Mouse (Mus musculus): ENCODE results near the gene 1700029P11Rik.

Gene 1700029P11Rik

GRCm38 (mm10) chr15:81980321-81980720, at the start of gene 1700029P11Rik:
TSS of gene 1700029P11Rik (plus strand) at chr15:81980540.
- DNase-seq (ENCODE audit: low read depth in 2 of 2, low spot score in 2 of 2): no peak

GRCm38 (mm10) chr15:81932951-81933470, 47.3 kb upstream of the 1700029P11Rik start:
- DNase-seq (ENCODE audit: low read depth in 2 of 2, low spot score in 2 of 2): peak in 1 of 2 experiments; percentile 17

GRCm38 (mm10) chr15:81933986-81934385, 46.4 kb upstream of the 1700029P11Rik start:
- no peak for DNase-seq (ENCODE audit: low read depth in 2 of 2, low spot score in 2 of 2)

GRCm38 (mm10) chr15:81935869-81936637, 44.3 kb upstream of the 1700029P11Rik start:
- DNase-seq (ENCODE audit: low read depth in 2 of 2, low spot score in 2 of 2): no peak

- DNase-seq (ENCODE audit: low read depth in 2 of 2, low spot score in 2 of 2): no peak
Observed at GRCm38 (mm10) chr15:81936679-81937078, 43.7 kb upstream of the 1700029P11Rik start, which contains the start of gene Csdc2. TSS of gene Csdc2 (plus strand) at chr15:81936759.

GRCm38 (mm10) chr15:81937098-81937972, 43.0 kb upstream of the 1700029P11Rik start:
- DNase-seq (ENCODE audit: low read depth in 2 of 2, low spot score in 2 of 2): no peak

GRCm38 (mm10) chr15:81938246-81938645, 42.1 kb upstream of the 1700029P11Rik start:
- no peak for DNase-seq (ENCODE audit: low read depth in 2 of 2, low spot score in 2 of 2)

- DNase-seq (ENCODE audit: low read depth in 2 of 2, low spot score in 2 of 2): no peak
Observed at GRCm38 (mm10) chr15:81939157-81939715, 41.1 kb upstream of the 1700029P11Rik start.

GRCm38 (mm10) chr15:81939774-81940173, 40.6 kb upstream of the 1700029P11Rik start:
- no peak for DNase-seq (ENCODE audit: low read depth in 2 of 2, low spot score in 2 of 2)

GRCm38 (mm10) chr15:81940219-81940618, 40.1 kb upstream of the 1700029P11Rik start:
- no peak for DNase-seq (ENCODE audit: low read depth in 2 of 2, low spot score in 2 of 2)

- no peak for DNase-seq (ENCODE audit: low read depth in 2 of 2, low spot score in 2 of 2)
Observed at GRCm38 (mm10) chr15:81941010-81941409, 39.3 kb upstream of the 1700029P11Rik start.

- no peak for DNase-seq (ENCODE audit: low read depth in 2 of 2, low spot score in 2 of 2)
Observed at GRCm38 (mm10) chr15:81943176-81943749, 37.1 kb upstream of the 1700029P11Rik start.

- no peak for DNase-seq (ENCODE audit: low read depth in 2 of 2, low spot score in 2 of 2)
Observed at GRCm38 (mm10) chr15:81949076-81949475, 31.3 kb upstream of the 1700029P11Rik start.

GRCm38 (mm10) chr15:81949476-81950131, 30.7 kb upstream of the 1700029P11Rik start:
- DNase-seq (ENCODE audit: low read depth in 2 of 2, low spot score in 2 of 2): no peak

GRCm38 (mm10) chr15:81950716-81951115, 29.6 kb upstream of the 1700029P11Rik start:
- no peak for DNase-seq (ENCODE audit: low read depth in 2 of 2, low spot score in 2 of 2)

- DNase-seq (ENCODE audit: low read depth in 2 of 2, low spot score in 2 of 2): no peak
Observed at GRCm38 (mm10) chr15:81951159-81951558, 29.2 kb upstream of the 1700029P11Rik start.

GRCm38 (mm10) chr15:81952310-81952709, 28.0 kb upstream of the 1700029P11Rik start:
- DNase-seq (ENCODE audit: low read depth in 2 of 2, low spot score in 2 of 2): no peak

- DNase-seq (ENCODE audit: low read depth in 2 of 2, low spot score in 2 of 2): no peak
Observed at GRCm38 (mm10) chr15:81954151-81954583, 26.2 kb upstream of the 1700029P11Rik start.

GRCm38 (mm10) chr15:81954716-81955115, 25.6 kb upstream of the 1700029P11Rik start:
- DNase-seq (ENCODE audit: low read depth in 2 of 2, low spot score in 2 of 2): no peak

- DNase-seq (ENCODE audit: low read depth in 2 of 2, low spot score in 2 of 2): no peak
Observed at GRCm38 (mm10) chr15:81955414-81955813, 24.9 kb upstream of the 1700029P11Rik start.

Data from CD8-positive naive resting alpha-beta T cell, adult 2 months (primary cell).